Mouse (Mus musculus) lung, postnatal 25 days (tissue): ENCODE measurements around the gene Rpl39.
A peak's percentile ranks its signal among the peaks of the same experiment; 100 is the strongest.

Experiments used
- DNase-seq: peaks from one replicate; pipeline ENCODE4 v3.0.0; 2022; ENCODE audit warnings: low spot score

The Rpl39 gene

GRCm38 (mm10) chrX:37067299-37067698, 17.9 kb downstream of the Rpl39 start:
- no peak for DNase-seq

DNA sequence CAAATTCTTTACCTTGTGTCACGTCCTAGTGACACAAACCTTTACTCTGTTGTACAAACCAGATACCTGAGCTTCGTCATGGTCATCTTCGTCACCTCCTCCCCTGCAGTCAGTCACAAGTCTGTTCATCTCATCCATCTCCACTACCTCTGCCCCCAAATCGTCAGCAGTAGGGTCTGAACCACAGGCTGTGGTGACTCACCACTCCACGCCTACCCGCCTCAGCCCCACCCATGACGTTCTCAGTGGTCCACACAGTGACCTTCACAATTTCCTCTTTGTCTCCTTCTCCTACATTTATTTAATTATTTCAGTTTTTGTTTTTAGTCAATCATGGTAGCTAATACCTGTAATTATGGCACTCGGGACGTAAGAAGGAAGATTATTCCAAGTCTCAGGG, 21.3 kb downstream of the Rpl39 start:
- no peak for DNase-seq

DNA sequence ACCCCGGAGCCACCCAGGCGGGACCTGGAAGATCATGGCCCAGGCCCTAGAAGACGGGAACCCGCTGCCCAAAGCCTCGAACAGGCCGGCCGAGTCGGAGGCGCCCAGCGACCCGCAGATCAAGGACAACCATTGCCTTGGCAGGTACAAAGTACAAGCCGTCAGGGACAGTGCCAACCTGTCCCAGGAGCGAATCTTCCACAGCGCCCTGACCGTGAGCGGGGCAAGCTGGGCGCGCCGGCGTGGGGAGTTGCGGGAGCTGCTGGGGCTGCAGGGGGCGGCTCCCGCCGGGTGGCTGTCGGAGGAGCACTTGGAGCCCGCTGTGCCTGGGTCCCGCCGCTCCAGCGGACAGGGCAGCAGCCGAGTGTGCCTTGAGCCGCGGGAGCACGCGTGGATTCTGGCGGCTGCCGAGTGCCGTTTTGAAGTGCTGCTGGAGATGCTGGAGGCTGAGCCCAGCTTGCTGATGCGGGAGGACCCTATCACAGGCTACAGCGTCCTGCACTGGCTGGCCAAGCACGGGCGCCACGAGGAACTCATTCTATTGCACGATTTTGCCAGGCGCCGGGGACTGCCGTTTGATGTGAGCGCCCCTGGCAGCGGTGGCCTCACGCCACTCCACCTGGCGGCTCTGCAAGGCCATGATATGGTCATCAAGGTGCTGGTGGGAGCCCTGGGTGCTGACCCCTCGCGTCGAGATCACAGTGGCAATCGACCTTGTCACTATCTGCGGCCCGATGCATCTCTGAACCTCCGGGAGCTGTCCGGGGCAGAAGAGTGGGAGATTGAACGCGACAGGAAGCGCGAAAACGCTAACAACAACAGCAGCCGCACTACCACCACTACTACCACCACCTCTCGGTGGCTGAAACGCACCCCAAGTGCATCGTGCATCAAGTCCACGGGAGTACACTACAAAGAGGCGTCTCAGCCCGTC, 36.0 kb downstream of the Rpl39 start:
- no peak for DNase-seq

- no peak for DNase-seq
Measured at GRCm38 (mm10) chrX:37048066-37048889, 36.9 kb downstream of the Rpl39 start, which contains the start of gene Sowahd. Gene Sowahd (plus strand): TSS chrX:37048845.

DNA sequence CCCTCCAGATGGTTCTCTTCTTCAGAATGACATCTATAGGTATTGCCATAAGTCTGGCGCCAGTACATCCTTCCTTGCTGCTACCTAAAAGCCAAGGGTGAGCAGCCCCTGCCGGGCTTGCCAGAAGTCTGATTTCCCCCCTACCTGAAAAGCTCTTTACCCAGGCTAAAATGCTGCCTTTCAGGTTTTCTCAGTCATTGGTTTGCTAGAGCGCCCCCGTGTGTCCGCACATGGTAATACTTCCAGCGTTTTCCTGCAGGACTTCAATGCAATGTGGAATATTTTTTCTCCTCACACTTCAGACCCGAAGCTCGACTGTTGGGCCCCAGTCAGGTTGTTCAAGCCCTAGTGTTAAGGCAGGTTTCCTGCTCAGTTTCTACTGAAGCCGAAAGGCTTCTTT, 42.5 kb downstream of the Rpl39 start:
- DNase-seq, result peak; percentile 22
